Mouse (Mus musculus): ENCODE results near the gene Ace2. TPM values are rescaled to one million over a fixed set of nuclear protein-coding genes. Genes with fewer than 3 reads are reported as not detected.

The Ace2 gene
- 16.1 and 18.6 TPM in 2 replicates for polyA plus RNA-seq (2015; fragmentation: Nextera tagmentation; extraction: Ambion mirVana)

DNA sequence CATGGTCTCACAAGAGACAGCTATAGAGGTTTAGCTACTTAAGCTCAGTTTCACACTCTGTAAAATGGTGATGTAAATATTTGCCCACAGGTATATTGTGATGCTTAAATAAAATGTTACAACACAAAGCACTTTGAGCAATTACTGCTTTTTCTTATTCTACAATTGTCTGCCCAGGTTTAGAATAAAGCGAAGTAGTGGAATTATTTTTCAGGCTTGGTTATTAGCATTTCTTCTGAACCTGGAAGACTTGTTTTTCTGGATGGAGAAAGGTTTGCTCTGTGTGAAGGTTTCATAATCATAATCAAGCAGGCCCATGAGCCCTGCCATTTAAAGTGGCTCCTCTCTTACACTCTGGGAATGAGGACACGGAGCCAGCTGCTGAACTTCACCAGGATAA is at the start of gene Ace2:
Gene Ace2, plus strand, starts transcription at position 301 of the 400 bp plus-strand sequence.
- no peaks in the 10 kb centered on the region for H3K36me3 ChIP-seq (ENCODE audit: control insufficient read depth, insufficient read depth, low read length)
- H3K27me3 ChIP-seq (ENCODE audit: control insufficient read depth, insufficient read depth, low read length) = peaks cover 3% of the 10 kb centered on the region; the same call in 1 of the 2 replicates
- no peak within 1 kb of the TSS for H3K9ac ChIP-seq (ENCODE audit: low read length)
- H3K9me3 ChIP-seq (replicated peaks; ENCODE audit: control insufficient read depth, low read length) = no peaks in the 10 kb centered on the region
- H3K27ac ChIP-seq (ENCODE audit: low read length) = no peak within 1 kb of the TSS
- H3K4me2 ChIP-seq (ENCODE audit: low read depth, low read length) = no peak within 1 kb of the TSS
- ATAC-seq (ENCODE audit: insufficient read depth, low FRiP score) = no peak
- whole genome bisulfite sequencing = 78% methylated on average over 2 of the region's 2 CpGs
- no peak within 1 kb of the TSS for H3K4me3 ChIP-seq (replicated peaks; ENCODE audit: low read length)
- no peaks in the 10 kb centered on the region for H3K4me1 ChIP-seq (ENCODE audit: control insufficient read depth, insufficient read depth, low read length)

DNA sequence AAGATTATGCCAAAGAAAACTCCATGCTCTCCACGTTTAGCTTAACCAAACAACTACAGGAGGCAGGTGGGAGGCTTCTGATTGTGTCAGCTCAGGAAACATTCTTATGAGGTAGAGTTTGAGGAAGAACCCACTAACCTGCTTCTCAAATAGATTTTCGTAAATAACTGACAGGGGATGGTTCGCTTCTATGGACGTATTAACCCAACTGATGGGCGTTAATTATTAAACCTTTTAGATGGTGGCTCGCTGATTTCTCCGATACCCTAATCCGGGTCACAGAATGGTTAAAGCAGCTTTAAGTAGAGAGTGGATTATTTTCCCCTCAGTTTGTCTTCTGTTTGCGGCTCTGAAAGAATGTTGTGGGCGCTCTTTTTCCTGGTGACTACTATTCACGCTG is 49.2 kb upstream of the Ace2 start:
- WGBS = 72% methylated on average over 11 of the region's 11 CpGs
- H3K27ac ChIP-seq (ENCODE audit: low read length) = no peak overlapping the region
- no peak overlapping the region for H3K4me2 ChIP-seq (ENCODE audit: low read depth, low read length)
- H3K9me3 ChIP-seq (replicated peaks; ENCODE audit: control insufficient read depth, low read length) = no peaks in the 10 kb centered on the region
- H3K9ac ChIP-seq (ENCODE audit: low read length) = no peak overlapping the region
- no peaks in the 10 kb centered on the region for H3K36me3 ChIP-seq (ENCODE audit: control insufficient read depth, insufficient read depth, low read length)
- ATAC-seq (ENCODE audit: insufficient read depth, low FRiP score) = no peak
- peaks cover 16% of the 10 kb centered on the region; the same call in 1 of the 2 replicates for H3K27me3 ChIP-seq (ENCODE audit: control insufficient read depth, insufficient read depth, low read length)
- H3K4me1 ChIP-seq (ENCODE audit: control insufficient read depth, insufficient read depth, low read length) = no peaks in the 10 kb centered on the region
- no peak overlapping the region for H3K4me3 ChIP-seq (replicated peaks; ENCODE audit: low read length)

DNA sequence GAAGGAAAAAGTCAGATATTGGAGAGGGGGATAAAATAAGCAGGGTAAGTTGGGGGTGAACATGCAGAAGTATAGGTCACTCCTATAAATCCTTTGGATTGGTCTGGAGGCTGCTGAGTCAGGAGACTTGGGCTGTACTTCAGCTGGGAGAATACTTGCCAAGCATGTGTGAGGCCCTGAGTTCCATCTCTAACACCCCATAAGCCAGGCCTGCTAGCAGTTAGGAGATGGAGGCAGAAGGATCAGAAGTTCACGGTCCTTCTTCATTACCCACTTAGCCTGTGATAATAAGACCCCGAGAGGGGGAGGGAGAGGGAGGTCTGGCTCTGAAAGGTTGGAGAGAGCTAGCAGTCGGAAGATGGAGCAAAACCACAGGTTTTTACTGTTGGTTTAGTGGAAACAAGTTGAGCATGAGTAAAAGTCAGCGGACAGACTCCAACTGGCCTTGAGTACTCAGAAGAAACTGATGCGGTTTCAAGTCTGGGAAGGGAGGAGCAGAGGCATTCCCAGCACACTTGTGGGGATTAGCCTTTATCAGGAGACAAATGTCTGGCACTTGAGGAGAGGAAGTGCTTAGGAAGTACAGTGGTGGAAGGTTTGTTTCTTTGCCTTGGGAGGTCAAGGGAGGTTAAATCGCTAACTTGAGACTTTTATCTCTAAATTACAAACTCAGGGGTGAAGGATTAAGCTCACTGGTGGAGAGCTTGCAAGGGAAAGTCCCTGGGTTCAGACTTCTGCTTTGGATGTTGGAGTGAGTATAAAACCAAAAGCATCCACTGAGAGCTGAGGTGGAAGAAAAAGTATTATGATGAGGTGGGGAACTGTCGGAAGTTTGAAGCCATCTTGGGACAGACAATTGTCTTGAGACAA is 46.6 kb upstream of the Ace2 start:
- no peak for ATAC-seq (ENCODE audit: insufficient read depth, low FRiP score)
- H3K9ac ChIP-seq (ENCODE audit: low read length) = no peak overlapping the region
- no peak overlapping the region for H3K4me2 ChIP-seq (ENCODE audit: low read depth, low read length)
- no peaks in the 10 kb centered on the region for H3K9me3 ChIP-seq (replicated peaks; ENCODE audit: control insufficient read depth, low read length)
- H3K4me3 ChIP-seq (replicated peaks; ENCODE audit: low read length) = no peak overlapping the region
- H3K4me1 ChIP-seq (ENCODE audit: control insufficient read depth, insufficient read depth, low read length) = no peaks in the 10 kb centered on the region
- peaks cover 16% of the 10 kb centered on the region; the same call in 1 of the 2 replicates for H3K27me3 ChIP-seq (ENCODE audit: control insufficient read depth, insufficient read depth, low read length)
- no peaks in the 10 kb centered on the region for H3K36me3 ChIP-seq (ENCODE audit: control insufficient read depth, insufficient read depth, low read length)
- WGBS = 51% methylated on average over 7 of the region's 7 CpGs
- no peak overlapping the region for H3K27ac ChIP-seq (ENCODE audit: low read length)

DNA sequence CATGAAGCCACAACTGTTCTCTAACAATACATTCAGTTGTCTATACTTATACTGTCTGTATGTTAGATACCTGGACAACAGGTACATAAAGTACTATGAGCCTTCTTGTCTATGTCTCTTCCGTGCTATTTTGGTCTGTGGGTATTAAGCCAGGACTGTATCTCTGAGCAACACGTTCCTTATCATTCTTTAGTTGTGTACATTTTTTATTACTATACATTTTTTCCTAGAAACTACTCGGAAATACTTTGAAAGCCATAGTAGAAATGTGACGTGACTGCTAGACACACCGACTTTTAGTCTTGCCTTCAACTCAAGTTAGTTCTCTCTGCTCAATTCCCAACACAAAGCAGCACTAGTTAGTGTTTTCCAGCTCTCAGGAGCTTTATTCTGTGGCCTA is 45.7 kb upstream of the Ace2 start:
- WGBS = 77% methylated on average over 5 of the region's 5 CpGs
- Histone ChIP-seq H3K27ac (ENCODE audit: low read length) (no peak overlapping the region), H3K4me3 (replicated peaks; ENCODE audit: low read length) (no peak overlapping the region), H3K4me1 (ENCODE audit: control insufficient read depth, insufficient read depth, low read length) (no peaks in the 10 kb centered on the region), H3K27me3 (ENCODE audit: control insufficient read depth, insufficient read depth, low read length) (peaks cover 16% of the 10 kb centered on the region; the same call in 1 of the 2 replicates), H3K9me3 (replicated peaks; ENCODE audit: control insufficient read depth, low read length) (no peaks in the 10 kb centered on the region), H3K4me2 (ENCODE audit: low read depth, low read length) (no peak overlapping the region), H3K36me3 (ENCODE audit: control insufficient read depth, insufficient read depth, low read length) (no peaks in the 10 kb centered on the region), H3K9ac (ENCODE audit: low read length) (no peak overlapping the region)
- ATAC-seq (ENCODE audit: insufficient read depth, low FRiP score) = no peak

DNA sequence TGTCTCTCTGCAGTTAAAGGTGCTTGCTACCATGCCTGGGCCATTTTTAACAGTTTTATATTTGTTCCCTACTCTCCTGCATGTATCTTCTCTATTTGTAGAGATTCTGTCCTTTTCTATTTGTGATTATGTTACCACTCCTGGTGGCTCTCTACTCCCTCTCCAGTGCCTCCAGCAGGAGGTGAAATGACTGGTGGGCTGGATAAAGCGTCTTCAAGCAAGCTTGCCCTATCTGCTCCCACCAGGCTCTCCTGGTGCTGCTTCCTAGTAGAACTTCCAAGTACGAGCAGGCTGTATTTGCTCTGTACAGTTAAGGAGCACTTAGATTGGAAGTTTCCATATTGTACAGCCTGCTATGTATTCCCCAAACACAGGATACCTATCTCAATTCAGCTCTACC is 43.3 kb upstream of the Ace2 start:
- ATAC-seq (ENCODE audit: insufficient read depth, low FRiP score) = no peak

DNA sequence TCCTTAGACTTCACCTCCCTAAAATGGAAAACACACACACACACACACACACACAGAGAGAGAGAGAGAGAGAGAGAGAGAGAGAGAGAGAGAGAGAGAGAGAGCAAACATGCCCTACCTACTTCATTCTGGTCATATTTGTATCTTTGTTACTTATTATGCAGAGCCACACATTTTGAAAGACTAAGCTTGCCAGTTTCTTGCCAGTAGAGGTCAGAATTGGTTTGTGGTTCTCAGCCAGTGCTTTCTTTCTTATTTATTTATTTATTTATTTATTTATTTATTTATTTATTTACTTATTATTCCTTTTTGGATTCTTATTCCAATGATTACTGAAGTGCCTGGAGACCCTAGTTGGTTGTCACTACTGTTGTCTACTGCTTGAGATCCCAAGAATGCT is 37.6 kb upstream of the Ace2 start:
- no peak overlapping the region for H3K9ac ChIP-seq (ENCODE audit: low read length)
- no peak overlapping the region for H3K27ac ChIP-seq (ENCODE audit: low read length)
- H3K4me1 ChIP-seq (ENCODE audit: control insufficient read depth, insufficient read depth, low read length) = no peaks in the 10 kb centered on the region

More for the DNA sequence above, 43.3 kb upstream of the Ace2 start:
- H3K9ac ChIP-seq (ENCODE audit: low read length) = no peak overlapping the region
- 0 out of 2 replicates have a peak, but pooled peaks cover 5% of the 10 kb centered on the region for H3K27me3 ChIP-seq (ENCODE audit: control insufficient read depth, insufficient read depth, low read length)
- H3K4me1 ChIP-seq (ENCODE audit: control insufficient read depth, insufficient read depth, low read length) = no peaks in the 10 kb centered on the region
- H3K4me3 ChIP-seq (replicated peaks; ENCODE audit: low read length) = no peak overlapping the region
- no peaks in the 10 kb centered on the region for H3K9me3 ChIP-seq (replicated peaks; ENCODE audit: control insufficient read depth, low read length)
- no peaks in the 10 kb centered on the region for H3K36me3 ChIP-seq (ENCODE audit: control insufficient read depth, insufficient read depth, low read length)
- no peak overlapping the region for H3K4me2 ChIP-seq (ENCODE audit: low read depth, low read length)
- 66% methylated on average over 2 of the region's 2 CpGs for WGBS
- H3K27ac ChIP-seq (ENCODE audit: low read length) = no peak overlapping the region

DNA sequence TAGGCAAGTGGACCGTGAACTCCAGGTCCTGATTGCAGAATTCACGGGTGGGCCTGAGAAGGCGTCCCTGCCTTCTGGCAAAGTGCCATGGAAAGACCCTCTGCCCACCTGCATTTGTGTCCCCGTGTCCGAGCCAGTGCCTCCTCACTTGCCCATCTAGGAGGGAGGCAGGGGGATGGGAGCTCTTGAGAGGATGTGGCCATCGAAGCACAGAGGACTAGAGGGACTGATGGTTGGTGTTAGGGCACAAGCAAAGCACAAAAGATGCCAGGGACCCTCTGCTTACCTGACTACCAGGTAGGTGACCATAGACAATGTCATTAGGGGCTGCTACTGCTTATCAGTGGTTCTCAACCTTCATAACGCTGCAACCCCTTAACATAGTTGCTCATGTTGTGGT is 36.9 kb upstream of the Ace2 start:
- Histone ChIP-seq H3K27me3 (ENCODE audit: control insufficient read depth, insufficient read depth, low read length) (no peaks in the 10 kb centered on the region; the same call in 1 of the 2 replicates), H3K9me3 (replicated peaks; ENCODE audit: control insufficient read depth, low read length) (no peaks in the 10 kb centered on the region), H3K36me3 (ENCODE audit: control insufficient read depth, insufficient read depth, low read length) (no peaks in the 10 kb centered on the region), H3K27ac (ENCODE audit: low read length) (no peak overlapping the region), H3K4me2 (ENCODE audit: low read depth, low read length) (no peak overlapping the region), H3K9ac (ENCODE audit: low read length) (no peak overlapping the region), H3K4me1 (ENCODE audit: control insufficient read depth, insufficient read depth, low read length) (no peaks in the 10 kb centered on the region), H3K4me3 (replicated peaks; ENCODE audit: low read length) (no peak overlapping the region)
- no peak for ATAC-seq (ENCODE audit: insufficient read depth, low FRiP score)
- 82% methylated on average over 7 of the region's 7 CpGs for WGBS

More for the DNA sequence above, 37.6 kb upstream of the Ace2 start:
- Histone ChIP-seq H3K27me3 (ENCODE audit: control insufficient read depth, insufficient read depth, low read length) (no peaks in the 10 kb centered on the region; the same call in 1 of the 2 replicates), H3K9me3 (replicated peaks; ENCODE audit: control insufficient read depth, low read length) (no peaks in the 10 kb centered on the region), H3K4me2 (ENCODE audit: low read depth, low read length) (no peak overlapping the region), H3K36me3 (ENCODE audit: control insufficient read depth, insufficient read depth, low read length) (no peaks in the 10 kb centered on the region), H3K4me3 (replicated peaks; ENCODE audit: low read length) (no peak overlapping the region)
- no peak for ATAC-seq (ENCODE audit: insufficient read depth, low FRiP score)

DNA sequence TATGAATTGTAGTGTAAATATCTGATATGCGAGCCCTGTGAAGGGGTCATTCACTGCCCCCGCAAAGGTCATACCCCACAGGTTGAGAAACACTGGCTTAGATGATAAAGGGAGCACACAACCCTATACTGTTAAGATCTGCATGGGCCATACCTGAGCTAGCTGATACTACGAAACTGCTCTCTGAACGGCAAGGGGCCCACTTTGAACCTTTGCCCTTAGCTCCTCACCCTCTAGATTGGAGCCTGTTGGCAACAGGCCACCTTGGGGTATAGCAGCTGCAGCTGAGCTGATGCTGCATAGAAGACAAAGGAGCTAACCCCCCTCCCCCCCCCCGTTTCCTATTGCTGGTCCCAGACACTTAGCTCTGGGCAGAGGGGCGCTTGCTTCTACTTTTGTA is 36.5 kb upstream of the Ace2 start:
- Histone ChIP-seq H3K4me3 (replicated peaks; ENCODE audit: low read length) (no peak overlapping the region), H3K27me3 (ENCODE audit: control insufficient read depth, insufficient read depth, low read length) (no peaks in the 10 kb centered on the region; the same call in 1 of the 2 replicates), H3K9ac (ENCODE audit: low read length) (no peak overlapping the region), H3K9me3 (replicated peaks; ENCODE audit: control insufficient read depth, low read length) (no peaks in the 10 kb centered on the region), H3K36me3 (ENCODE audit: control insufficient read depth, insufficient read depth, low read length) (no peaks in the 10 kb centered on the region), H3K4me1 (ENCODE audit: control insufficient read depth, insufficient read depth, low read length) (no peaks in the 10 kb centered on the region), H3K4me2 (ENCODE audit: low read depth, low read length) (no peak overlapping the region), H3K27ac (ENCODE audit: low read length) (no peak overlapping the region)
- ATAC-seq (ENCODE audit: insufficient read depth, low FRiP score) = peak; percentile 69
- WGBS = 52% methylated on average over 6 of the region's 6 CpGs

DNA sequence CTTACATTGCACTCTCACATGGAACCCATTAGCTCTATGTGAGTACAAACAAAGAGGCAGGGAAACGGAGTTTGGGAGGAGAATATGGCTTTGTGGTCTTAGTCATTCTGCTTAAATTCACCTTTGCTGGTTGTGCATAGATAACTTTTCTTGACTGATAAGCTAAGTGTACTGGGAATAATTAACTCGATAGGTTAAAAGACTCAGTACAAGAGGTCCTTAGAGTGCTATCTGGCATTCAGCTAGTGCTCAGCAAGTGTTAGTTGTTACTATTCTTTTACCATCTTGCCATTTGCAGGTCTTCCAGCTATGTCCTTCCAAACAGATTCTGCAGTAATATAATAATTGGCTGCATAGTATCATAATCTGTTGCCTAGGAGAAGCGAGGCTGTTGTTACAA is 28.0 kb upstream of the Ace2 start:
- no peak overlapping the region for H3K27ac ChIP-seq (ENCODE audit: low read length)
- no peak overlapping the region for H3K9ac ChIP-seq (ENCODE audit: low read length)
- ATAC-seq (ENCODE audit: insufficient read depth, low FRiP score) = no peak
- no peaks in the 10 kb centered on the region for H3K27me3 ChIP-seq (ENCODE audit: control insufficient read depth, insufficient read depth, low read length)
- H3K4me2 ChIP-seq (ENCODE audit: low read depth, low read length) = no peak overlapping the region
- no peaks in the 10 kb centered on the region for H3K4me1 ChIP-seq (ENCODE audit: control insufficient read depth, insufficient read depth, low read length)
- H3K9me3 ChIP-seq (replicated peaks; ENCODE audit: control insufficient read depth, low read length) = no peaks in the 10 kb centered on the region
- no peak overlapping the region for H3K4me3 ChIP-seq (replicated peaks; ENCODE audit: low read length)
- no peaks in the 10 kb centered on the region for H3K36me3 ChIP-seq (ENCODE audit: control insufficient read depth, insufficient read depth, low read length)
- 61% methylated on average over 3 of the region's 3 CpGs for WGBS

All from stomach, embryonic 16.5 days (tissue).